Mouse (Mus musculus) limb, embryonic 14.5 days (tissue): ENCODE results near the gene Cyp4x1. TPM values are rescaled to one million over a fixed set of nuclear protein-coding genes. Genes with fewer than 3 reads are reported as not detected.

Experiments
- ATAC-seq: fragments of 200-750 bp; cut with Nextera tagmentation; 2 replicates; pipeline ENCODE4 v1.8.0; 2017; ENCODE audit warnings: low read depth, moderate number of reproducible peaks, moderate TSS enrichment; ENCODE audit not compliant: low FRiP score
- DNase-seq: peaks from one replicate; pipeline ENCODE4 v3.0.0-alpha.2; 2015; ENCODE audit warnings: low spot score
- H3K27ac ChIP-seq: fragments of 300-500 bp; sonication (generic); replicated peaks from 2 replicates; pipeline ENCODE4 v1.5.1; 2014; ENCODE audit warnings: low read depth, mild to moderate bottlenecking, low read length, moderate library complexity, mixed read lengths
- H3K27me3 ChIP-seq: fragments of 300-500 bp; sonication (generic); 2 replicates; pipeline ENCODE4 v1.6.1; 2014; ENCODE audit warnings: low read length, mixed read lengths; ENCODE audit not compliant: control insufficient read depth, insufficient read depth
- H3K36me3 ChIP-seq: fragments of 300-500 bp; sonication (generic); 2 replicates; pipeline ENCODE4 v1.6.1; 2014; ENCODE audit warnings: mild to moderate bottlenecking, low read length, moderate library complexity, mixed read lengths; ENCODE audit not compliant: control insufficient read depth, insufficient read depth
- H3K4me1 ChIP-seq: fragments of 300-500 bp; sonication (generic); 2 replicates; pipeline ENCODE4 v1.6.1; 2014; ENCODE audit warnings: antibody characterized with exemption, low read length, mixed read lengths; ENCODE audit not compliant: control insufficient read depth, insufficient read depth
- H3K4me2 ChIP-seq: fragments of 300-500 bp; sonication (generic); replicated peaks from 2 replicates; pipeline ENCODE4 v1.6.1; 2014; ENCODE audit warnings: low read depth, mild to moderate bottlenecking, low read length, moderate library complexity; ENCODE audit not compliant: severe bottlenecking
- H3K4me3 ChIP-seq: fragments of 300-500 bp; sonication (generic); replicated peaks from 2 replicates; pipeline ENCODE4 v1.5.1; 2014; ENCODE audit warnings: low read length
- H3K9ac ChIP-seq: fragments of 300-500 bp; sonication (generic); 2 replicates; pipeline ENCODE4 v1.6.1; 2014; ENCODE audit warnings: mild to moderate bottlenecking, low read depth, low read length, moderate library complexity; ENCODE audit not compliant: severe bottlenecking
- H3K9me3 ChIP-seq: fragments of 300-500 bp; sonication (generic); 2 replicates; pipeline ENCODE4 v1.6.1; 2016; ENCODE audit warnings: low read length; ENCODE audit not compliant: control insufficient read depth
- POLR2A ChIP-seq: fragments of 200-500 bp; IDR thresholded peaks from 2 replicates; pipeline ENCODE4 v1.8.0; 2012; ENCODE audit warnings: inconsistent platforms, mild to moderate bottlenecking, moderate library complexity, borderline replicate concordance; ENCODE audit not compliant: insufficient read depth, insufficient read length; ENCODE audit errors: extremely low read depth
- WGBS: fragments of 180-500 bp; shearing (Covaris S2); extraction: QIAGEN DNeasy Blood & Tissue Kit; methylation state at CpG from one replicate; pipeline ENCODE4 v1.1.7; 2014; 5-methylcytosine and 5-hydroxymethylcytosine counted together
- polyA plus RNA-seq, 2 experiments: library from polyadenylated mRNA; depleted of rRNA in 1 of 2; stranded (reverse) in 1 of 2; unstranded in 1 of 2; fragments of >200 nt; fragmentation: Nextera tagmentation in 1 of 2; extraction: Ambion mirVana in 1 of 2; gene quantifications; 2 replicates each; pipeline versions ENCODE4 v1.2.1 to v1.2.3; 2012 to 2014

The Cyp4x1 gene
- polyA plus RNA-seq, 2 experiments, result 0.03 TPM; not detected in 1

GRCm38 (mm10) chr4:115090592-115090991 is 43.5 kb downstream of the Cyp4x1 start:
- no peak for TF ChIP-seq POLR2A
- no peaks in the 10 kb centered on the region for H3K9me3 ChIP-seq
- WGBS, result 41% methylated on average over 2 of the region's 2 CpGs
- H3K4me2 ChIP-seq, result no peak overlapping the region
- no peak for ATAC-seq
- H3K27ac ChIP-seq, result no peak overlapping the region
- no peak overlapping the region for H3K4me3 ChIP-seq
- no peaks in the 10 kb centered on the region for H3K36me3 ChIP-seq
- DNase-seq, result no peak
- no peak overlapping the region for H3K9ac ChIP-seq
- H3K4me1 ChIP-seq, result 0 out of 2 replicates have a peak, but pooled peaks cover 1% of the 10 kb centered on the region
- peaks cover 29% of the 10 kb centered on the region for H3K27me3 ChIP-seq

- ATAC-seq, result no peak
- Histone ChIP-seq H3K36me3 (no peaks in the 10 kb centered on the region), H3K9ac (no peak within 1 kb of the TSS; the same call in 1 of the 2 replicates), H3K4me1 (no peaks in the 10 kb centered on the region), H3K27ac (no peak within 1 kb of the TSS), H3K4me3 (no peak within 1 kb of the TSS), H3K4me2 (peak within 1 kb of the TSS; percentile 19; the same call in 1 of the 2 replicates), H3K9me3 (no peaks in the 10 kb centered on the region), H3K27me3 (0 out of 2 replicates have a peak, but pooled peaks cover 15% of the 10 kb centered on the region)
- no peak for DNase-seq
- 8% methylated on average over 11 of the region's 11 CpGs for WGBS
- no peak for TF ChIP-seq POLR2A
These were observed 45.3 kb downstream of the Cyp4x1 start, which contains the start of gene Pdzk1ip1 for GRCm38 (mm10) chr4:115088611-115089338. Gene Pdzk1ip1 (plus strand): TSS chr4:115088708.

- Histone ChIP-seq H3K27ac (no peak overlapping the region), H3K4me3 (no peak overlapping the region), H3K4me1 (no peaks in the 10 kb centered on the region), H3K36me3 (no peaks in the 10 kb centered on the region), H3K4me2 (no peak overlapping the region), H3K9me3 (no peaks in the 10 kb centered on the region), H3K27me3 (0 out of 2 replicates have a peak, but pooled peaks cover 15% of the 10 kb centered on the region), H3K9ac (no peak overlapping the region)
- no peak for ATAC-seq
- DNase-seq, result no peak
- WGBS, result 69% methylated on average over 3 of the region's 3 CpGs
- TF ChIP-seq POLR2A, result no peak
These were observed 47.2 kb downstream of the Cyp4x1 start for GRCm38 (mm10) chr4:115086763-115087415.

- no peaks in the 10 kb centered on the region for H3K9me3 ChIP-seq
- ATAC-seq, result no peak
These were observed 47.8 kb downstream of the Cyp4x1 start for GRCm38 (mm10) chr4:115086257-115086656.

GRCm38 (mm10) chr4:115085522-115086095 is 48.5 kb downstream of the Cyp4x1 start:
- ATAC-seq, result no peak
- Histone ChIP-seq H3K9ac (no peak overlapping the region), H3K4me3 (no peak overlapping the region), H3K9me3 (no peaks in the 10 kb centered on the region), H3K27me3 (0 out of 2 replicates have a peak, but pooled peaks cover 15% of the 10 kb centered on the region), H3K27ac (no peak overlapping the region), H3K4me1 (no peaks in the 10 kb centered on the region), H3K36me3 (no peaks in the 10 kb centered on the region), H3K4me2 (no peak overlapping the region)
- DNase-seq, result no peak
- 19% methylated on average over 6 of the region's 6 CpGs for WGBS
- no peak for TF ChIP-seq POLR2A

More at GRCm38 (mm10) chr4:115086257-115086656, 47.8 kb downstream of the Cyp4x1 start:
- no peak overlapping the region for H3K4me3 ChIP-seq
- H3K4me2 ChIP-seq, result no peak overlapping the region
- no peak overlapping the region for H3K27ac ChIP-seq
- 65% methylated on average over 4 of the region's 4 CpGs for WGBS
- no peaks in the 10 kb centered on the region for H3K36me3 ChIP-seq
- no peak overlapping the region for H3K9ac ChIP-seq
- TF ChIP-seq POLR2A, result no peak
- 0 out of 2 replicates have a peak, but pooled peaks cover 15% of the 10 kb centered on the region for H3K27me3 ChIP-seq
- H3K4me1 ChIP-seq, result no peaks in the 10 kb centered on the region
- no peak for DNase-seq
